Mouse (Mus musculus): ENCODE results near the gene Zfp398.
A peak's percentile ranks its signal among the peaks of the same experiment; 100 is the strongest.

The Zfp398 gene

DNA sequence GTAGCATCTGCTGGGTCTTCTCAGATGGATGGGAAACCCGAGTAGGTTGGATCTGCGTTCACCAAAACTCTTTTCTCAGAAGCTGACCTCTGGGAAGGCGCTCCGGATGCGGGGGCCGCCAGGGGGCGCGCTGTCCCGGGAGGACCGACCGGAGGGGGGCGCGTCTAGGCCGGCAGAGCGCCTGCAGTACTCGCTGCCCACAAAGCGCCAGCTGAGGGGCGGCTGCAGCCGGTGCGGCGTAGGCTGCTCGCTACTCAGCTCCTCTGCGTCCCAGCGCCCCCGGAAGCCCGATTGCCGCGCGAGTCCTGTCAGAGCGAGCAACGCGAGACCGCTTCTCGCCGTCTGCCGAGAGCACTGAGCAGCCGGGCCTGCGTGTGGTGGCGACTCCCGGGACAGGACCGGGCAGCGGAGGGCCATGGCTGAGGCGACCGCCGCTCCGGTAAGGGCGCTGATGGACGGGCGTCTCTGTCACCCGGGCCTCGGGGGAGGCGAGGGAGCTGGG is at the start of gene Zfp398:
TSS of gene Zfp398 (plus strand) at position 180 of the 502 bp plus-strand sequence.
- DNase-seq, result peak; percentile 99

DNA sequence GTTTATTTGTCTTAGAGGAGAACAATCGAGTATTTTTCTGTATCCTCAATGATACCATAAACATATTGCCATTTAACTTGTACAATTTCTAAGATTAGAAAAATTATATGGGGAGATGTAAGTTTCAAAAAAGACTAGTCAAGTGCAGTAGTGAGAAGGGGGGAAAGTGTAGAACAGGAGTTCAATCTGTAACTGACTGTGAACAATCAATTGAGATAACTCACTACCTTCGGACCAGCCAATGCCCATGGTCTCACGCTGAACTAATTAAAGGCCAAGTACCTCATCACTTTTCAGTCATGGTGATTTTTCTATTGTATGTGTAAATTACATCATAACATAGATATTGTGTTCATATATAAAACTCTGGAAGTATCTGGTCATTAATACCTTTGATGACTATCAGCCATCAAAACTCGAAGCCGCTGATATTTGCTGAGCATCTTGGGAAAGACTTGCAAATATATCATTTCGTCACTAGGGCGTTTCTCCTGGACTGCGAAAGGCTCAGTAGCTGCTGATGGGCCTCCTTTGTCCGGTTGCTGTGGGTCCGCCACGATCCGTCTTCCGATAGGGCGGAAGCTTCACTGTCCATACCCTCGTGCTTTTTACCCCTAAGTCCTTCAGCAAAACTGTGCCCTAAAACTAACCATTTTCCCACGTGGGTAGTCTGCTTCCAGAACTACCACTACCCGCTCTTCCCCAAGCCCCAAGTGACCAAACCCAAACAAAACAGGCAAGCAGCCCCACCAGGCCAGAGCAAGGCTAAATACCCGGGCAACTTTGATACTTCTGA is 47.3 kb upstream of the Zfp398 start:
- DNase-seq, result peak; percentile 78 to 83

DNA sequence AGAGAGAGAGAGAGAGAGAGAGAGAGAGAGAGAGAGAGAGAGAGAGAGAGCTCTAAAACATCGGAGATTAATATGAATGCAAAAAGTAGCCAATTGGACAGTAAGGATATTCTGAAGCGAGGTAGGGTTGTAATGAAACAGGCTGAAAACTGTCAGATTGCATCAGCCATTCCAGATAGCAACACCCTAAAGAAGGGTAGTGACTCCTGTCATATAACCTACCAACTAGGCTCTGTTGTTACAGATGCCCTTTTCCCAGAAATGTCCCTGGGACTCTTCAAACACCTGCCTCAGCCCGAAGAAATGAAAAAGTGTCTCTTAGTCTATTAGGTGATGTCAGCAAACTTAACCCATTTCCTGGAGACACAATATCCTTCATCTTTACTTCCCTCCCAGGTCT is 46.6 kb upstream of the Zfp398 start:
- no peak for DNase-seq

DNA sequence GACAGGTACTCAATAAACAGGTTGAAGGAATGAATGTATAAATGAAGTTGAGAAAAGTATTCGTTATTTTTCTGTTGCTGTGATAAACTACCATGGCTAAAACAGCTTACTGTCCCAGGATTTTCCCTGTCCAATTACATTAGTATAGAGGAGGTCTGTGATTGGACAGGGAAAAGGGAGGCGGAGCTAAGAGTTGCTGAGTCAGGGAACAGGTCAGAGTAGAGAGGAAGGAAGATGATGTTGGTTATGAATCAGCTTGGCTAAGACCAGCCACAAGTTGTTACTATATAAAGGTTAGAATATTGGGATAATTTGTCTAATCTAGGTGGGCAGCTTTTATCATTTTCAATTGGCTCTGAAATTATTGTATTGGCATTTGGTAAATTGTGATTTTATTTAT is 44.7 kb upstream of the Zfp398 start:
- DNase-seq, result peak in 1 of 2 experiments; percentile 42

DNA sequence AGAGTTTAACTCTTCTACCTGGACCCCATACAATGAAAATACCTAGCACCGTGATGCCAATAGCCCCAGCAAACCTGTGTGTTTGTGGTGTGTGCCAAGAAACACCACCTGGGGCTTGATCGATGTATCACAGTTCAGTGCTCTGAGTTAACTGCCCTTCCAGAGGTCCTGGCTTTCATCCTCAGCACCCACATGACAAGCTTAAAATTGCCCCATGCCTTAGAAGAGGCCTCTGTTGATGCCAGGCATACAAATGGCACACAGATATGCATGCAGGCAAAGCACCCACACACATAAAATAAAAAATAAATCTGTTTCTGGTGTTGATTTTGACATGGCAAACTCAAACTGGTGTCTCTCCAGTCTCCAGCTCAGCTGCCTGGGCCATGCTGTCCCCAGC is 42.9 kb upstream of the Zfp398 start:
- DNase-seq, result no peak

DNA sequence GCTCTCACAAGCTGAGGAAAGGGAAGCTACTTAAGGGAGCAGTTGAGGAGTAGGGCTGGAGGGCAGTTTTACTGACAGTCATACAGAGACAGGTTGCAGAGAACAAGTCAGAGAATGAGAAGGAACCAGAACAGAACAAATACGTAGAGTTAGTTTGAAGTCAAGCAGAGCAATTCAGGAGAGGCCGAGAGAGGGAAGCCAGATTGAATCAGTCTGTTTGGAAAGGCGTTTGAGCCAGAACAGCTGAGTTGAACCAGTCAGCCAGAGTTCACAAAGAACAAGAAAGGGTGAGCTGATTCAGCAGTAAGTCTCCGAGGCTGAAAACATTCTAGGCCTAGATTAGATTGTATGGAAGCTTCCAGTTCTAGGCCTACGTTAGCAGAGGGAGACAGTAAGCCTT is 42.2 kb upstream of the Zfp398 start:
- no peak for DNase-seq

DNA sequence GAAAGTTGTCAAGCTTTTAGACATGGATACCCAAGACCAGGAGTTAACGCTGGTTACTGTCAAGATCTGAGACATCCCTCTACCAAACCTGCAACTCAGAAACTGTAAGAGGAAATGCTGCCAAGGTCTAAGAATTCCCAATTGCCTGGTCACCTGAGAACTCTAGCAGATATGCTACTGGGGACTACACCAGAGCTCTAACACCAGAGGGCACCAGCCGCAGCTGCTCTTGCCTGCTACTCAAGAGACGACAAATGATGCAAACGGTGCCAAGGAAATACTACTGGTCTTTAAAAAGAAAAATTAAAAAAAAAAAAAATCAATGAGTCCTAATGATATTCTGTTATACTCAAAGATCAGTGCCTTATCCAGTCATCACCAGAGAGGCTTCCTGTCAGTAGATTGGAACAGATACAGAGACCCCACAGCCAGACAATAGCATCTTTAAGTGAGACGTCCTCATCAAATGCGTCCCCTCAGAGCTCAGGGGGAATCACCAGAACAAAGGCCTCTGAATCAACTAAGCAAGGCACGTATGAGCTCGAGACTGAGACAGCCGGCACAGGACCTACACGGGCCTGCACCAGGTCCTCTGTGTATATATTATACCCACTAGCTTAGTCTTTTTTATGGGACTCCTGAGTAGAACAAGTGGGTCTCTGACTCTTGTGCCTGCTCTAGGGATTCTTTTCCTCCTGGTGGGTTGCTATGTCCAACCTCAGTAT is 41.2 kb upstream of the Zfp398 start:
- peak; percentile 40 to 43 for DNase-seq

DNA sequence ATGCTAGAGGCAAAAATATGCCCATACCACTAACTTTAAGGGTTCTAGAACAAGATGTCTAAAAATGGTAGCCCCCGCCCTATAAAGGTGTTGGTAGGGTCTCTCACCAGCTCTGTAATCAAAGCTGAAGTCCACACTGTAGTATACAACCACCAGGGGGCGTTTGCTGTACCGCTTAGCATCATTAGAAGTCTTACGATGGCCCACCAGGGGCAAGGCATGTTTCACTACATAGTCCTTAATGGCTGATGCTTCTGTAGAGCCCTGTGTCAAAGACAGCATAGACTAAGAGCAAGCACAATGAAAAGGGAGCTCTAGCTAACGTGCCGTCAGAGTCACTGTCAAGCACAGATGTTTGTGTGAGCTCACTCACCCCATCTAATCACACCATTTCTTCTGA is 36.4 kb upstream of the Zfp398 start:
- peak; percentile 80 to 84 for DNase-seq

DNA sequence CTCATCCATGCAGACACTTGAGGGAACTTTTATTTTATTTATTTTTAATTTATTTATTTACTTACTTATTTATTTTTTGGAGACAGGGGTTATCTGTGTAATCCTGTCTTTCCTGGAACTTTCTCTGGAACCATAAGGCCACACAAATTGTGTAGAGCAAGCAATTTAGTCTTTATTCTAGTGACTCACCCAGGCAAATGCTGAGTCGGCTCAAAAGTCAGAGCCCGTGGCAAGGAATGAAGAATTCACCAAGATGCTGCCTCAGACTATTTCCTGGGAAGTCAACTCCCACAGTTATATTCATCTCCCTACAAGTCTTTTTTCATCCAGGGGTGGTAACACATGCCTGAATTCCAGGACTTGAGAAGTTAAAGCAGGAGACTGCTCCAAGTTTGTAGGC is 29.9 kb upstream of the Zfp398 start:
- DNase-seq, result no peak

DNA sequence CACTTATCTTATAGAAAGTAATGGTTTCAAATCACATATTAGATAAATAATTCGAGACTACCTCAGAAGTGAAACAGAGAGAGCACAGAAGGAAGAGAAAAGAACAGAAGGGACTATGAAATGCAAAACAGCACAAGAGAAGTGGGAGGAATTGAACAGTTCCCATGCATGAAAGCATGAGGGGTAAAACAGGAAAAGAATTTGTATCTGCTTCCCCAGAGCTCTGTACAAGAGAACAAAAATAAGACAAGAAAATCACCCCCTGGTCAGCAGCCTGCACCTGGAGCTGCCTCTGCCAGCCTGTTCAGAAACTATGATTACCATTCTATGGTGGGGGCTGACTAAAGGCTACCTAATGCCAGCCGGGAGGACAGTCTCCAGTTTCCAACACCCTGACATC is 28.0 kb upstream of the Zfp398 start:
- no peak for DNase-seq

DNA sequence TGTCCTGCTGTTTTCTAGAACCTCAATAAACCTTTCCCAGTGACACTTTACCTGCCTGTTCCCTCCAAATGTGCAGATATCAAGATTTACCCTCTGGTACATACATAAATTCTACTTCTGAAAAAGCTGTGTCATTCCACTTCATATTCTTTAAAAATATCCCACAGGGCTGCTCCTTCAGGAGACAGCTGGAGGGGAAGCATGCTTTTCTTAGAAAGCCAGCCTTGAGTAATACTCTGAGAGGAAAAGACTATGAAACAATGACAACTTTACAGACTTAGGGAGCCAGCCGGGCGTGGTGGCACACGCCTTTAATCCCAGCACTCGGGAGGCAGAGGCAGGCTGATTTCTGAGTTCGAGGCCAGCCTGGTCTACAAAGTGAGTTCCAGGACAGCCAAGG is 26.9 kb upstream of the Zfp398 start:
- no peak for DNase-seq

DNA sequence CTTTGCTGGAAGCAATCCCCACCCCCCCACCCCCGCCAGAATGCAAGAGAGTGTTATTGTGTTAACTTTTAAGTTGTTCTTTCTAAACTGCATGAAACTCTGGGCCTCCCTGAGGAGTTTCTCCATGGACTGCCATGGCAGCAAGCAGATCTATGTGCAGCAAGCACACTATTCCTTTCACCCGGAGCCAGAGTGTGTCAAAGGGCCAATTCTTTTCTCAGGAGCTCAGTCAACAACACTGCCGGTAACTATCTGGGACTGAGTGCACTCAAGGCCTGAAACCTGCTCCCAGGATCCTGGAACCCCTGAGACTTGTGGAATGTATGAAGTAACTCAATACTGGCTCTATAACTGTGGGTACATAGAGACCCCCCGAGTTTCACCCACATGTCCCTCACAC is 26.4 kb upstream of the Zfp398 start:
- no peak for DNase-seq

DNA sequence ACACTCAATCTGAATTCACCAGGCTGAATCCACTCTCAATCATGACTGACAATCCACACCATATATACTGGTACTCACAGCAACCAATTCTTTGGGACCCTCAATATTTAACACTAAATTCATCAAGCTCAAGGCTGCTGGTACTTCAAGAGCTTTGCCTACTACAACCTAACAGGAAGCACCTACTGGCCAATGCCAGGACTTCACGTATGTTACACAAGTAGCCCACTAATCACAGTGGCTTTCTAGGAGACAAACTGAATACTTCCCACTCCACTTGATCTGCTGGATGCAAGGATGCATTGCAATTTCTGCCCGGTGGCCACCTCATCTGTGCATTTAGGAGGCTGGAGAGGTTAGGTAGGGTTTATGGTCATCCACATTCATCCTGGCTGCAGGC is 25.3 kb upstream of the Zfp398 start:
- DNase-seq, result peak; percentile 31 to 35

DNA sequence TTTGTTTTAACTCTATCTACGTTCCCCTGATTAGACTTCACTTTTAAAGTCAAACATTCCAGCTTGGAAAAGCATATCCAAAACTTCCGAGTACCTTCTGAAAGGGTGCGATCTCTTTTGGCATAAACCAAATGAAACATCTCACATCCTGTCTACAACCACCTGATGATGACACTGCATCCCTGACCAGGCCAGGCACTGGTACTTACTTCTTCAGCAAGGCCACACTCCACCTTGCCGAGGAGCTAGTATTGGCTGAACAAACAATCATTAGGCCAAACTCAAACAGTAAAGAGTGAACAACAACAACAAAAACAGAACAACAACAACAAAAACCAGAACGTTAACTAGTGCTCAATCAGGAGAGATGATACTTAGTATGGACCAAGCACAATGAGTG is 24.1 kb upstream of the Zfp398 start:
- peak in 1 of 2 experiments; percentile 17 for DNase-seq

DNA sequence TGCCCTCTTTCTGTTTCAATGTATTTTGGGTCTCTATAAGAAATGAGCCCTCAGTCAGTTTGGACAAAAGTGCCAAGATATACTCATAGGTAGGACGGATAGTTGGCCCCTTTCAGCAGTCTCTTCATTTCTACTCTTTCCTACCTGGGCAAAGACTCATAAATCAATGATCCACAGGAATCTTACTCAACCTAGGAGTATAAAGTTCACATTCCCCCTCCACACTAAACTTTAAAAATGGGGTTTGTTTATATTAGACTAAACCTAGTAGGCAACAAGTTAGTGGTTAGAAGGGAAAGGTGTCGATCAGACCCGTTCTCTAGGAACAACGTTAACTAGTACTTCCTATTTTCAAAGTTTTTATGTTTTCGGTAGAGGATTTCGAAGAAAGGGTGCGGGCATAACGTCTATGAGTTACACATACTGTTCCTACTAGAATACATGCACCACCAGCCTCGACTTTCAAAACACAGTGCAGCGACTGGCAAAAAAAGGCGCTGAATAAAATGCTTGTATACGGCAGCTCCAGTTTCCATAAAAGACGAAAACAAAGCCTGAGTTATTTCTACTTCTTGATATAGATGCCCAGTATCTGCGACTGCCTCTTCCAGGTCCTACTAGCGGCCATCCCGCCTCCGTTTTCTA is 23.1 kb upstream of the Zfp398 start:
- no peak for DNase-seq

DNA sequence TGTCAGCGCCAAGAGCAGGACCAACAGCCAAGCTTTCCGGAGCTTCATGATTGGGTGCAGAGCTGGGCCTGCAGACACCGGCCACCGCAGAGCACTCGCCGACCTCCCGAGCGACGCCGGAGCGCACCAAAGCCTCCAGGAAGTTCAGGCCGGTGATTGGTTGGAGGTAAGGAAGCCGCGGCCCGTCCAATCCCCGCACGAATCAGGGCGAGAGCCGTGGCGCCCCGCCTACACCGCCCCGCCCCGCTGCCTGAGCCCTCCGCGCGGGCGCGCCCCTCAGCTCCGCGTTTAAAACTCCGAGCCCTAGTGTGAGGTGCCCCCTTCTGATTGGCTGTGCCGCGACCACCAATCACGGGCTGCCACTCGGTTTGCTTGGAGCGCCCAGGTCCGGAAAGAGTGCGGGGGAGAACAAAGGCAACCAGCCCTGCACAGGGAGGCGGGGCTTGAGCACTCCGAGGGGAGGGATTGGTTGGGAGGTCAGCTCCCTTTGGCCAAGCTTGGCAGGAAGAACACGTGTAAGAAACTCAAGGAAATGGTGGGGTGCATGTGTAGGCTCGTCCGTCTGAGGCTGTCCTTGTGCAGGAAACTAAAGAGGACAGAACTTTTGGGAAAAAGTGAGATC is 22.1 kb upstream of the Zfp398 start, which contains the start of gene Pdia4:
TSS of gene Pdia4 (minus strand) at position 174 of the 622 bp plus-strand sequence.
- peak; percentile 98 for DNase-seq

DNA sequence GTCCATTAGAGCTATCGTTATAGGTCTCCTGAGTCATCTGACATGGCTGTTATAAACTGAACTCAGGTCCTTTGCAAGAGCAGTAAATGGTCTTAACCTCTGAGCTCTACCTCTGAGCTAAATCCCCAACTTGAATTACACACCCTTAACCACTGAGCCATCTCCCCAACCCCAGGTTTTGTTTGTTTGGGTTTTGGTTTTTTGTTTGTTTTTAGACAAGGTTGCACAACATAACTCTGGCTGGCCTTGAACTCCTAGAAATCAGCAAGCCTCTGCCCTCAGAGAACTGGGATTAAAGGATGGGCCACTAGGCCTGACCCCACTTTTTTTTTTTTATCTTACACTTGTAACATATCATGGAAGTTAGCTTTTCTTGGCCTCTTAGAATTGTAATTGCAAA is 19.3 kb upstream of the Zfp398 start:
- DNase-seq, result no peak

DNA sequence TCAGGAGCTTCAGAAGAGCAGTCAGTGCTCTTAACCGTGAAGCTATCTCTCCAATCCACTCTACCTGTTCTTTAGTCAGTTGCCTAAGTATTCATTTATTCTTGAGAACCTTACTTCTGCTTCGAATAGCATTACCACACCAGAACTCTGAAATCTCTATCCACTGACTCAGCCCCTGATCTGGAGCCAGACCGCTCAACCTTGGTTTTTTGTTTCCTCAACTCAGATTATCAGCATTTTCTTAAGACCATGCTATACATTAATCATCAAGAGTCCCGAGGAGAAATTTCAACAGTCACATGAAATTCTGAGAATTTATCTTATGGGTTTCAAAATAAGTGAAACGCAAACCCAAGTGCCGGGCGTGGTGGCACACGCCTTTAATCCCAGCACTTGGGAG is 16.7 kb upstream of the Zfp398 start:
- no peak for DNase-seq

DNA sequence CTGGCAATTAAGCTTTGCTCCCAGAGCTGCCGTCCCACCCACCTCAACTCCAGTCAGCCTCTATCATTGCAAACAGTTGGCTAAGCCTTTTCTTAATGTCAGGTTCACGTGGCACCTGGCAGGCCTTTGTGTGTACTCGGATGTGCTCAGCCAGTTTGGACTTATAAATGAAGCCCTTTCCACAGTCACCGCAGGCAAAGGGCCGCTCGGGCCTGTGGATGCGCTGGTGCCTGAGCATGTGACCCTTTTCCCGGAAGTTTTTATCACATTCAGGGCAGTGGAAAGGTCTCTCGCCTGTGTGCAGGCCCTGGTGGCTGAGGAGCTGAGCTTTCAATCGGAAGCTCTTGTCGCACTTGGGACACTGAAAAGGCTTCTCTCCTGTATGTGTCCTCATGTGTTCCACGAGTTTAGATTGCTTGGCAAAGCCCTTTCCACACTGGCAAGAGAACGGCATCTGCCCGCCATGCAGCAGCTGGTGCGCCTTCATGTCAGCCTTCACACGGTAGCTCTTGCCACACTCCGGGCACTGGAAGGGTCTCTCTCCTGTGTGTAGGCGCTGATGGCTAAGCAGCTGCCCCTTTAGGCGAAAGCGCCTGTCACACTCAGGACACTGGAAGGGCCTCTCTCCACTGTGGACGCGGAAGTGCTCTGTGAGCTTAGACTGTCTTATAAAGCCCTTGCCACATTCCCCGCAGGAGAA is 15.7 kb upstream of the Zfp398 start:
- no peak for DNase-seq

DNA sequence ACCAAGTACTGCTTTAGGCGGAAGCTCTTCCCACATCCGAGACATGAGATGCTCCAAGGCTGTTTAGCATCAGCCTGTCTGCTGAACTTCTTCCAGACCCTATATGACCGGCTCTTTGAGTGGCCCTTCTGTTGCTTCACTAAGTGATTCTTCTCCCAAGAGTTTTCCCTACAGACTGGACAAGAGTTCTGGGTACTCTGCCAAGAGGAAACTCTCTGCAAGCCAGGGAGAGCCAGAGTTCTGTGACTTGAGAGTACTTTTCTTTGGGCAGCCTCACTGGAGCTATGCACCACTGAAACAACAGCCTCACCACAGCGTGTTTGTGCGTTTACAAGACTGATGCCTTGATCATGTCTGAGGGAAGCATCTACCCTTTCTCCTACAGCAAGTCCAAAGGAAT is 14.2 kb upstream of the Zfp398 start:
- no peak for DNase-seq

DNA sequence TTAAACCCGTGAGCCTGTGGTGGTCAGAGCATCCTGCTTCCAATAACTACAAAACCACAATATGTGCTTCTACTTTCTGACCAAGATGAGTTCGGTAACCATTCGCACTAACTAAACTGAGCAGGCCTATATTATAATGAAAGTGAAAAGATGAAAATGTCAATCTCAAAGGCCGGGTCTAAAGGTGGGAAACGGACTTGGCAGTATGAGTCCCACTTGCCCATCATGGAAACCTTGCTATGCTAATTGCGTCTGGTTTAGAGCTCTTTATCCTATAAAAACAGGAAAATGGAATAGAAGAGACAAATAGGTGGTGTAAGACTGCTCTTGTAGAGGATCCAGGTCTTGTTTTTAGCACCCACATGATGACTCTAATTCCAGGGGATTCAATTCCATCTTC is 13.7 kb upstream of the Zfp398 start:
- DNase-seq, result no peak

DNA sequence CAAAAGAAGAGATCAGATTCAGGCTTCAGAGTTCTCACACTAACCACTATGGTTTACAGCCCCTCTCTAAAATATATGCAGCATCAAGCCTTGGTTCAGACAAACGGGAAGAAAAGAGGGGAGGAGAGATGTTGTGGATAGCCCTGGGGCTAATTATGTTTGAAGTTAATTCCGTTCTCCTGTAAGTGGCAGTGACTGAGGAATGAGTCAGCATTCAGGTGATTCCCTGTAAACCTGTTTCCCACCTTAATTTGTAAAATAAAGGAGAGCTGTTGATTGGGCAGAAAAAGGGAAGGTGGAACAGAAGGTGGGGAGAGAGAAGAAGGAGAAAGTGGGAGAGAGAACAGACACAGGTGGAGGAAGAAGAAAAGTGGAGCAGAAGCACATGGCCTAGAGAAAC is 11.2 kb upstream of the Zfp398 start:
- DNase-seq, result no peak

DNA sequence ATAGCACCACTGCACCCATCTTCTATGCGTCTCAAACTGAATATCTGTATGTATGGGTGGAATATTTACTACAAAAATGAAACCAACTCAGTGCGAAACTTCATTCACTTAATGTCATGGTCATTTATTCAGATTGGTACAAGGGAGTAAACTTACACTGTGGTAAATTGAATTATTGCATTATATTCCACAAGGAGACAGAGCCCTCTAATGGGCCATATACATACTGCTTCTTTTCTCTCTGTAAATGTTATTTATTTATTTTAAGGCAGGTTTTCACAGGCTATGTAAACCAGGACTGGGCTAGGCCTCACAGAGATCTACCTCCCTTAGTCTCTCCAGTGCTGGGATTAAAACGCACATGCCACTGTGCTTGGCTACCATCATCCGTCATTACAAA is 8.0 kb upstream of the Zfp398 start:
- no peak for DNase-seq

Data from B cell, adult 2 months (primary cell).